Mouse (Mus musculus): ENCODE measurements around the gene Olfr1321.

Olfr1321 gene

GRCm38 (mm10) chrX:49734959-49735358 lies at the start of gene Olfr1321:
TSS of gene Olfr1321 (minus strand) at chrX:49735059.
- DNase-seq: no peak

DNA sequence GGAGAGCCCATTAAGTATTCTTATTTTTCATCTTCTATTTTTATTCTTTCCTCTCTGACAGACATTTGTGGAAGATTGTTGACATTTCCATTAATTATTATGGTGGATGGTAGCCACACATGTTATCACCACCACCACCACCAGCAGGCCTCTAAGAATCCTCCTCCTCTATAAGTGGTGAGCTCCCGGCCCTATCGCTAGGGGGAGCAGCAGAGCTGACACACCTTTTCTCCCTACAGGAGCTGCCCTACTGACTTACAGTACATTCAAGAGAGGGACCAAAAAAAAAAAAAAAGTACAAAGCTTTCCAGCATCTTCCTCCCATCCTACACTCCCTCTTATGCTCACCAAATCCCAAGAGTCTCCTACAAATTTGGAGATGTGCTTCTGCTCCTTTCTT lies 36.0 kb upstream of the Olfr1321 start:
- DNase-seq: no peak

DNA sequence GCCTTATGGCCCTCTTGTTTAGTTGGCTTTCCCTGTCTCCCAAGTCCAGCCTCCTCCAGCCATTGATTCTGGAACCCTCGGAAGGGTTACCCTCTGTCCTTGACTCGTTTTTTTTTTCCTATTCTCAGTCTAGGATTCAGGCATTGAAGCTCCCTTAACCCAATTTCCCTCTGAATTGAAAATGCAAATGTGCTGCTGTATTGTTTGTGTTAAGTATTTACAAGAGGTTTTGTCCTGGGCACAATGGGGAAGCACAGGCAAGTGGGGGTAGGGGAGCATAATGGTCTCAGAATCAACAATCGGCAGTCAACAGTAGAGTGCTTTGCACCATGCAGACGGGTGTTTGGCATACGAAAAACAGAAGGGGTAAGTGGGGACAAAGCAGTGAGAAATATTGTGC lies 10.3 kb upstream of the Olfr1321 start:
- no peak for DNase-seq
